Mouse (Mus musculus) heart, postnatal 0 days (tissue): ENCODE results near the gene Ttll7. TPM values are rescaled to one million over a fixed set of nuclear protein-coding genes. Genes with fewer than 3 reads are reported as not detected.

Experiments used
- ATAC-seq: fragments of 200-750 bp; cut with Nextera tagmentation; 2 replicates; pipeline ENCODE4 v1.8.0; 2017; ENCODE audit warnings: low read depth, moderate number of reproducible peaks, moderate library complexity; ENCODE audit not compliant: insufficient read depth
- DNase-seq: peaks from one replicate; pipeline ENCODE4 v3.0.0-alpha.2; 2016; ENCODE audit warnings: low spot score
- H3K27ac ChIP-seq: fragments of 300-500 bp; sonication (generic); 2 replicates; pipeline ENCODE4 v1.5.1; 2014; ENCODE audit warnings: low read depth, mild to moderate bottlenecking
- H3K27me3 ChIP-seq: fragments of 300-500 bp; sonication (generic); 2 replicates; pipeline ENCODE4 v1.6.1; 2014; ENCODE audit warnings: low read length, mixed read lengths; ENCODE audit not compliant: control insufficient read depth, insufficient read depth
- H3K36me3 ChIP-seq: fragments of 300-500 bp; sonication (generic); replicated peaks from 2 replicates; pipeline ENCODE4 v1.6.1; 2014; ENCODE audit warnings: low read length, mixed read lengths; ENCODE audit not compliant: control insufficient read depth, insufficient read depth
- H3K4me1 ChIP-seq: fragments of 300-500 bp; sonication (generic); 2 replicates; pipeline ENCODE4 v1.6.1; 2014; ENCODE audit warnings: antibody characterized with exemption; ENCODE audit not compliant: control insufficient read depth, insufficient read depth
- H3K4me2 ChIP-seq: fragments of 300-500 bp; sonication (generic); 2 replicates; pipeline ENCODE4 v1.6.1; 2014; ENCODE audit warnings: low read depth, mild to moderate bottlenecking, low read length, moderate library complexity
- H3K4me3 ChIP-seq: fragments of 300-500 bp; sonication (generic); 2 replicates; pipeline ENCODE4 v1.5.1; 2014; ENCODE audit warnings: low read depth, low read length
- H3K9ac ChIP-seq: fragments of 300-500 bp; sonication (generic); replicated peaks from 2 replicates; pipeline ENCODE4 v1.6.1; 2014; ENCODE audit warnings: low read depth, low read length, mixed read lengths
- H3K9me3 ChIP-seq: fragments of 300-500 bp; sonication (generic); replicated peaks from 2 replicates; pipeline ENCODE4 v1.6.1; 2016; ENCODE audit warnings: low read length; ENCODE audit not compliant: control insufficient read depth
- CTCF ChIP-seq: IDR thresholded peaks from 2 replicates; pipeline ENCODE4 v1.5.1; 2016; ENCODE audit warnings: antibody characterized with exemption, control low read depth, low read depth
- EP300 ChIP-seq: IDR thresholded peaks from 2 replicates; pipeline ENCODE4 v1.6.1; 2016; ENCODE audit warnings: antibody characterized with exemption, low read depth
- WGBS: fragments of 180-500 bp; shearing (Covaris S2); extraction: QIAGEN DNeasy Blood & Tissue Kit; methylation state at CpG from one replicate; pipeline ENCODE4 v1.1.7; 2014; 5-methylcytosine and 5-hydroxymethylcytosine counted together
- polyA plus RNA-seq: library from polyadenylated mRNA; unstranded; fragments of >200 nt; fragmentation: Nextera tagmentation; extraction: Ambion mirVana; gene quantifications from 2 replicates; pipeline ENCODE4 v1.2.1, GENCODE M21; 2015
- total RNA-seq: library from RNA; depleted of rRNA; stranded (reverse); fragments of >200 nt; gene quantifications from 2 replicates; pipeline ENCODE4 v1.2.3, GENCODE M21; 2014; ENCODE audit warnings: low replicate concordance

Gene Ttll7
- total and polyA plus RNA-seq, 2 experiments from 2014 or later = 1.2 to 6.6 TPM

GRCm38 (mm10) chr3:147000963-147001362 is 148.8 kb downstream of the Ttll7 start:
- Histone ChIP-seq H3K27ac (no peak overlapping the region), H3K4me3 (no peak overlapping the region), H3K4me1 (peaks cover 11% of the 10 kb centered on the region; the same call in 1 of the 2 replicates), H3K9me3 (no peaks in the 10 kb centered on the region), H3K27me3 (no peaks in the 10 kb centered on the region), H3K9ac (no peak overlapping the region), H3K4me2 (no peak overlapping the region), H3K36me3 (no peaks in the 10 kb centered on the region)
- WGBS = 61% methylated on average over 3 of the region's 3 CpGs
- ATAC-seq (no peak), DNase-seq (no peak)
- TF ChIP-seq CTCF = no peak
- TF ChIP-seq EP300 = no peak

DNA sequence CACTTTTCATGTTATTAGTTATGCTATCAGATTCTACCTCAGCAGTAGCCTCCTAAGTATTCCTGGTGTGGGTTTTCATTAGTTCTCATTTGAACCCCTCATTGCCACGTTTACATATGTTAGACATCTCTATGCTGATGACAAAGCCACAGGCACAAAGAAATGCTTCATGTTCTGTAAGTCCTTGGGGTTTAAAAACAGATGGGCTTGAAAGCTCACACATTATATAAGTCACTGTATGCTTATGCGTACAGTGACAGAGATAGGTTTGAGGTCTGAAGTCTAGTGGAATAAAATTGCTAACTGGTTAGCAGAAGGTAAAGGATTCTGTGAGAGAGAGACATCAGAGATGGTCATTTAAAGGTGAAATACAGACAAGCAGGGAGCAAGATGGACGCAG is 149.4 kb downstream of the Ttll7 start:
- TF ChIP-seq CTCF (no peak), EP300 (no peak)
- H3K4me2 ChIP-seq = no peak overlapping the region
- DNase-seq = no peak
- 81% methylated on average over 3 of the region's 3 CpGs for WGBS
- no peak for ATAC-seq
- H3K36me3 ChIP-seq = no peaks in the 10 kb centered on the region
- no peaks in the 10 kb centered on the region for H3K9me3 ChIP-seq
- no peak overlapping the region for H3K9ac ChIP-seq
- H3K27me3 ChIP-seq = no peaks in the 10 kb centered on the region
- H3K4me1 ChIP-seq = peaks cover 11% of the 10 kb centered on the region; the same call in 1 of the 2 replicates
- H3K4me3 ChIP-seq = no peak overlapping the region
- H3K27ac ChIP-seq = no peak overlapping the region

DNA sequence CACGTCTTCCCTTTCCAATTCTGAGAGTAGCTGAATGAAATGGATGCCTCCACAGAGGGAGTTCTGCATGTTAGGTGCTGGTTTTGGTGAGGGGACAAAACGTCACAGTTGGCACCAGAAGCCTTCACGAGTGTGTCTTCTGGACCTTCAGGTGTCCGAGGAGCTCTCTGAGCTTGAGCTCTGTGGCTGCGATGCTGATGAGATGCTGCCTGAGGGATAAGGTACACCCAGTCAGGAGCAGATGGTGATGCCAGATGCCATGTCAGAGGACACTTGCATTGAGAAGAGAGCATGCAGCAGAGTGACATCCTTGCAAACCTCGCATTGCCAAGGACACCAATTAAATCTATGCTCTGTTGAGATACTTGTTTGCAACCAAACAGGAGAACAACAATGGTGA is 164.3 kb downstream of the Ttll7 start:
- ATAC-seq (no peak), DNase-seq (no peak)
- Histone ChIP-seq H3K4me3 (no peak overlapping the region), H3K9ac (no peak overlapping the region), H3K9me3 (no peaks in the 10 kb centered on the region), H3K27ac (no peak overlapping the region), H3K27me3 (no peaks in the 10 kb centered on the region), H3K4me2 (no peak overlapping the region), H3K4me1 (no peaks in the 10 kb centered on the region), H3K36me3 (no peaks in the 10 kb centered on the region)
- no peak for TF ChIP-seq EP300
- no peak for TF ChIP-seq CTCF
- 86% methylated on average over 6 of the region's 6 CpGs for WGBS

- Histone ChIP-seq H3K4me1 (no peaks in the 10 kb centered on the region), H3K27ac (no peak overlapping the region), H3K9me3 (no peaks in the 10 kb centered on the region), H3K4me3 (no peak overlapping the region), H3K4me2 (no peak overlapping the region), H3K36me3 (no peaks in the 10 kb centered on the region), H3K9ac (no peak overlapping the region), H3K27me3 (no peaks in the 10 kb centered on the region)
- no peak for ATAC-seq
- no peak for DNase-seq
- WGBS = 77% methylated on average over 5 of the region's 5 CpGs
- TF ChIP-seq CTCF (no peak), EP300 (no peak)
Observed at GRCm38 (mm10) chr3:147019506-147019905, 167.3 kb downstream of the Ttll7 start.

DNA sequence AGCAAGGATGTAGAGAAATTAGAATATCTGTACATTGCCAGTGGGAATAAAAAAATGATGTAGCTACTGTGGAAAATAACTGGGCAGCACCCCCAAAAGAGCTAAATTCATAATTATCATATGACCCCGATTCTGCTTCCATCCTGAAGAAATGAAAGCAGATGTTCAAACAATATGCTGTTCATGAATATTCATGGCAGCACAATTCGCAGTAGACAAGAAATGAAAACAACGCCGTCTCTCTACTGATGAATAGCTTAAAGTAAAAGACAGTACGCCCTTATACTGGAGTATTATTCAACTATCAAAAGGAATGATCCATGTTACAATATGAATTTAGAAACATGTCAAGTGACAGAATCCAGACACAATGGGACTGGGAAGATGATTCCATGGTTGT is 174.1 kb downstream of the Ttll7 start:
- no peaks in the 10 kb centered on the region for H3K27me3 ChIP-seq
- no peaks in the 10 kb centered on the region for H3K9me3 ChIP-seq
- no peak overlapping the region for H3K9ac ChIP-seq
- no peak overlapping the region for H3K27ac ChIP-seq
- WGBS = 89% methylated on average over 5 of the region's 5 CpGs
- H3K4me2 ChIP-seq = no peak overlapping the region
- no peaks in the 10 kb centered on the region for H3K36me3 ChIP-seq
- ATAC-seq (no peak), DNase-seq (no peak)
- TF ChIP-seq EP300 = no peak
- TF ChIP-seq CTCF = no peak
- no peak overlapping the region for H3K4me3 ChIP-seq
- H3K4me1 ChIP-seq = no peaks in the 10 kb centered on the region

DNA sequence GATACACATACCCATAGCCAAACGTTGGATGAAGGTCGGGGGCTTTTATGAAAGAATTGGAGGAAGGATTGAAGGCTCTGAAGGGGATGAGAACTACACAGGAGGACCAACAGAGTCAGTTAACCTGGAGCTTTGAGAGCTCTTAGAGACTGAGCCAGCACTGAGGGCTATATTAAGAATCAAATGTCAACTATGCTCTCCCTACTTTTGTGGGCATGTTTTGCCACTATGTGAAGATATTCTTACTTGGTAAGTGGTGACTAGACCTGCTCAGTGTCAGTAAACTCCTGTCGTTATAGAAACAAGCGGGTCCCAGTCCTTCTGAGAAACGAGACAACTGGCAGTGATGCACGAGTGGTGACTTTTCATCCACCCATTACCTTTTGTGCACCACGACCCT is 176.2 kb downstream of the Ttll7 start:
- H3K27ac ChIP-seq = no peak overlapping the region
- no peak overlapping the region for H3K9ac ChIP-seq
- TF ChIP-seq EP300 (no peak), CTCF (no peak)
- no peaks in the 10 kb centered on the region for H3K9me3 ChIP-seq
- H3K27me3 ChIP-seq = no peaks in the 10 kb centered on the region
- WGBS = 50% methylated on average over 7 of the region's 7 CpGs
- 0 out of 2 replicates have a peak, but pooled peaks cover 3% of the 10 kb centered on the region for H3K4me1 ChIP-seq
- no peak overlapping the region for H3K4me3 ChIP-seq
- DNase-seq (peak; percentile 52), ATAC-seq (peak; percentile 58)
- no peaks in the 10 kb centered on the region for H3K36me3 ChIP-seq
- no peak overlapping the region for H3K4me2 ChIP-seq
